Mouse (Mus musculus): ENCODE data around the gene Lonrf2. TPM values are rescaled to one million over a fixed set of nuclear protein-coding genes. Genes with fewer than 3 reads are reported as not detected.

Gene Lonrf2
- not detected in 2 replicates for polyA plus RNA-seq (2012; ENCODE audit: insufficient read depth, insufficient read length, missing spikeins)

DNA sequence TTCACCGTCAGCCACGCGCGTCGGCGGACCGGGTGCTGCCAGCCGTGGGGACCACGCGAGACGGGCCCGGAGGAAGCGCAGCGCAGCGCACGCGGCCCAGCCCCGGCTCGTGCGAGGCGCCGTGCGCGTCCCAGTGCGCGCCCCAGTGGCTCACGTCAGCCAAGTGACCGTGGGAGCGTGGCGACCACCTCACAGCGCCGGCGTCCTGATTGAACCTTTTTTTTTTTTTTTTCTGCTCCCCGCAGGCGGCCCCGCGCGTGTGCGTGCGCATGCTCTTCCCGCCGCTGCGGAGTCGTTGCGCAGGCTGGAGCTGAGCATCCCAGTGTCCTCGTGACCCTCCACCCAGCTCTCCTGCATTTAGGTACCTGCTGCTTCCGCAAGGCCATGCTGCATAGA lies at the start of gene Lonrf2:
Gene Lonrf2 (minus strand): TSS at position 235 of the 396 bp plus-strand sequence.
- Histone ChIP-seq H3K27ac (ENCODE audit: insufficient read depth, low read depth, low read length) (no peak within 1 kb of the TSS), H3K4me1 (ENCODE audit: control insufficient read depth, insufficient read depth, low read length) (no peaks in the 10 kb centered on the region), H3K4me3 (ENCODE audit: insufficient read depth, low read length) (peak within 1 kb of the TSS; percentile 24; the same call in 1 of the 2 replicates)
- TF ChIP-seq CTCF (IDR thresholded peaks at IDR 0.05; ENCODE audit: low read depth, low read length): no peak
- no peak for TF ChIP-seq POLR2A (IDR thresholded peaks at IDR 0.05; ENCODE audit: borderline replicate concordance, low read depth, low read length)

DNA sequence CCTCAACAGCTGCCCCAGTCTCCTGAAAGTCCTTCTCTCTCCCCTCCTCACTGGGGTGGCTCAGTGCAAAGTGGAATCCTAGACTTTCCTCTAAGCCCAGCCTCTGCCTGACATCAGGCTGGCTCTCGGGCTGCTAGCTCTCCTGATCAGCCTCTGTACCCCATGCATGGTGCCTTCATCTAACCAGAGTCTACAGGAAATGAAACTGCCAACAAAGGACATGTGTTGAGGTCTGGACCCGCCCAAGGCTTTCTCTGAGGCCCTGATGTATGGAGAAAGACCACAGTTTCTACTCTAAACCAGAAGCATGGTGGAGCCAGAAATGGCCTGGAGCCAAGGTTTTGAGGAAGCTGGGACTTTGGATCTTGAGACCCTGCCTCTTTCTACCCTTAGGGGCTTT lies 49.4 kb upstream of the Lonrf2 start:
- H3K4me3 ChIP-seq (ENCODE audit: insufficient read depth, low read length): no peak overlapping the region
- TF ChIP-seq CTCF (IDR thresholded peaks at IDR 0.05; ENCODE audit: low read depth, low read length): no peak
- TF ChIP-seq POLR2A (IDR thresholded peaks at IDR 0.05; ENCODE audit: borderline replicate concordance, low read depth, low read length): no peak
- peak overlapping the region; percentile 27; the same call in 1 of the 2 replicates for H3K27ac ChIP-seq (ENCODE audit: insufficient read depth, low read depth, low read length)
- H3K4me1 ChIP-seq (ENCODE audit: control insufficient read depth, insufficient read depth, low read length): peaks cover 14% of the 10 kb centered on the region

GRCm38 (mm10) chr1:38883766-38884165 lies 47.3 kb upstream of the Lonrf2 start:
- TF ChIP-seq POLR2A (IDR thresholded peaks at IDR 0.05; ENCODE audit: borderline replicate concordance, low read depth, low read length) (no peak), CTCF (IDR thresholded peaks at IDR 0.05; ENCODE audit: low read depth, low read length) (no peak)
- no peak overlapping the region for H3K27ac ChIP-seq (ENCODE audit: insufficient read depth, low read depth, low read length)
- H3K4me1 ChIP-seq (ENCODE audit: control insufficient read depth, insufficient read depth, low read length): peaks cover 10% of the 10 kb centered on the region
- H3K4me3 ChIP-seq (ENCODE audit: insufficient read depth, low read length): no peak overlapping the region

- TF ChIP-seq POLR2A (IDR thresholded peaks at IDR 0.05; ENCODE audit: borderline replicate concordance, low read depth, low read length): no peak
- TF ChIP-seq CTCF (IDR thresholded peaks at IDR 0.05; ENCODE audit: low read depth, low read length): no peak
- Histone ChIP-seq H3K4me1 (ENCODE audit: control insufficient read depth, insufficient read depth, low read length) (peaks cover 6% of the 10 kb centered on the region), H3K27ac (ENCODE audit: insufficient read depth, low read depth, low read length) (no peak overlapping the region), H3K4me3 (ENCODE audit: insufficient read depth, low read length) (no peak overlapping the region)
Observed at GRCm38 (mm10) chr1:38882746-38883145, 46.2 kb upstream of the Lonrf2 start.

DNA sequence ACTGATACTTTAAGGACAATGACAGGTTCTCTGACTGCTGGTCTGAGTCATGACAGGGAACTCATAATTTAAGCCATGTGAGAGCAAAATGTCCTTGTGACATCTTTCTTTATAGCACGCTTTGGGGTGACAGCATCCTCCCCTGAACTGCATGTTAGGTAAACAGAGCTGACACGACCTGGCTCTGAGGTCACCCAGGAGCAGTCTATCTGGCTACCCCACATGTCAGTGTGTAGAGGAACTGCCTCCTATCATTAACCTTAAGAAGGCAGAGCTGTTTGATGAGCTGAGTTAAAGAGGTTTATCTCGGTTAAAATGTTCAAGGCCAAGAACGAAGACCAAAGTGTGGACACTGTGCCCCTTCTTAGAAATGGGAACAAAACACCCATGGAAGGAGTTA lies 44.9 kb upstream of the Lonrf2 start:
- peaks cover 6% of the 10 kb centered on the region for H3K4me1 ChIP-seq (ENCODE audit: control insufficient read depth, insufficient read depth, low read length)
- no peak overlapping the region for H3K4me3 ChIP-seq (ENCODE audit: insufficient read depth, low read length)
- no peak for TF ChIP-seq POLR2A (IDR thresholded peaks at IDR 0.05; ENCODE audit: borderline replicate concordance, low read depth, low read length)
- no peak for TF ChIP-seq CTCF (IDR thresholded peaks at IDR 0.05; ENCODE audit: low read depth, low read length)
- H3K27ac ChIP-seq (ENCODE audit: insufficient read depth, low read depth, low read length): no peak overlapping the region

GRCm38 (mm10) chr1:38876671-38877382 lies 40.3 kb upstream of the Lonrf2 start:
- Histone ChIP-seq H3K27ac (ENCODE audit: insufficient read depth, low read depth, low read length) (no peak overlapping the region), H3K4me3 (ENCODE audit: insufficient read depth, low read length) (no peak overlapping the region), H3K4me1 (ENCODE audit: control insufficient read depth, insufficient read depth, low read length) (no peaks in the 10 kb centered on the region)
- TF ChIP-seq POLR2A (IDR thresholded peaks at IDR 0.05; ENCODE audit: borderline replicate concordance, low read depth, low read length) (no peak), CTCF (IDR thresholded peaks at IDR 0.05; ENCODE audit: low read depth, low read length) (no peak)

GRCm38 (mm10) chr1:38873911-38874310 lies 37.4 kb upstream of the Lonrf2 start:
- no peaks in the 10 kb centered on the region for H3K4me1 ChIP-seq (ENCODE audit: control insufficient read depth, insufficient read depth, low read length)
- H3K27ac ChIP-seq (ENCODE audit: insufficient read depth, low read depth, low read length): no peak overlapping the region
- H3K4me3 ChIP-seq (ENCODE audit: insufficient read depth, low read length): no peak overlapping the region
- TF ChIP-seq POLR2A (IDR thresholded peaks at IDR 0.05; ENCODE audit: borderline replicate concordance, low read depth, low read length) (no peak), CTCF (IDR thresholded peaks at IDR 0.05; ENCODE audit: low read depth, low read length) (no peak)

- Histone ChIP-seq H3K27ac (ENCODE audit: insufficient read depth, low read depth, low read length) (no peak overlapping the region), H3K4me1 (ENCODE audit: control insufficient read depth, insufficient read depth, low read length) (no peaks in the 10 kb centered on the region), H3K4me3 (ENCODE audit: insufficient read depth, low read length) (no peak overlapping the region)
- no peak for TF ChIP-seq POLR2A (IDR thresholded peaks at IDR 0.05; ENCODE audit: borderline replicate concordance, low read depth, low read length)
Observed at GRCm38 (mm10) chr1:38871834-38872233, 35.3 kb upstream of the Lonrf2 start.

DNA sequence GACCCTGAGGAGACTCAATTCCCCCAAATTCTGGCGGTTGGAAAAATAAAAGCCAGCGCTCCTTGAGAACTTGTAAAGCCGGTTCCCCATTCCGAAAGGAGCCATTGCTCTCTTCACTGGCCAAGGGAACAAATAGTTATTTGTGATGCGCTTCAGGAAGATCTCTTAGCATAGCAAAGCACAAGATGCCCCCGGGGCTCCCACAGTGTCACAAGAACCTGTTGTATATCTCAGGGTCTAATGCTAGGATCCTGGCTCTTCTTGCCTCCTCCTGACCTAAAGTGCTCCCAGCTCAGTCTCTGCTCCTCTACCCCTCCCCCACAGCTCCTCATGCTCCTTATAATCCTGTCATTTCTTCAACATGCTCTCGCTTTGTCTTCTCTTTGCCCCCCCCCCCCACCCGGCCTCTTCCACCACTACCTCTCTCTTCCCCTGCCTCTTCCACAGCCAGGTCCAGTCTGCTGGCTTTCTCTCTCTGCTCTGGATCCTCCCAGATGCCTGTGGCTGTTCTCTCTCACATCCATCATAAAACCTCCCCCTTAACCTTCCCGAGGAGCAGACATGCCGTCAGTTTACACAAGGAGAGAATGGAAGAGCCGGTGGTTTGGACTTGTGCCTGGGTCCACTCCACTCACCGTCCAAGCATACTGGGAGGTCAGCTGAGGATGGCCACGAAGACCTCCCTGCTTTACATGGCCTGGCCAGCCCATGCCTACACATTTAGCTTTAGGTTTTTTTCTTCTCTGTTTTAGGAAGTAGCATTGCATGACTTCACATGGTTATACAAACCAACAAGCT lies 33.1 kb upstream of the Lonrf2 start:
- no peaks in the 10 kb centered on the region for H3K4me1 ChIP-seq (ENCODE audit: control insufficient read depth, insufficient read depth, low read length)
- no peak for TF ChIP-seq CTCF (IDR thresholded peaks at IDR 0.05; ENCODE audit: low read depth, low read length)
- no peak for TF ChIP-seq POLR2A (IDR thresholded peaks at IDR 0.05; ENCODE audit: borderline replicate concordance, low read depth, low read length)

DNA sequence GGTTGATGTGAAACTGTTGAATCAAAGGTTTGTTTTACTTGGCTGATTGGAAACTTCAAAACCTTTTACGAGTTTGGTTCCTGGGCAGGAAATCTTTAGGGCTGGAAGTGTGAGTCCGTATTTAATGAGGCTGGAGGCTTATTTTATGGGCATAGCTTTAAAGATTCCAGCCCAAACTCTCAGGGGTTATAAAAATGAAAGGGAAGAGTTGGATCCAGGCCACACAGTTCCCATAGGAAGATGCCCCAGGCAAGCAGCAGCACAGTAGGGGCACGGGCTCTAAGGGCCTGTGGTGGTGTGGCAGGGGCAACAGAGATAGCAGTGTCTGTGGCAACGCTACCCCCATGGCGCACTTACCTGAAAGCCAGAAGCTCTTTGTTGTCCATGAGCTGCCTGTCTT lies 29.7 kb upstream of the Lonrf2 start:
- no peak for TF ChIP-seq POLR2A (IDR thresholded peaks at IDR 0.05; ENCODE audit: borderline replicate concordance, low read depth, low read length)
- no peak for TF ChIP-seq CTCF (IDR thresholded peaks at IDR 0.05; ENCODE audit: low read depth, low read length)
- H3K4me1 ChIP-seq (ENCODE audit: control insufficient read depth, insufficient read depth, low read length): no peaks in the 10 kb centered on the region
- no peak overlapping the region for H3K27ac ChIP-seq (ENCODE audit: insufficient read depth, low read depth, low read length)
- no peak overlapping the region for H3K4me3 ChIP-seq (ENCODE audit: insufficient read depth, low read length)

More for the DNA sequence above, 33.1 kb upstream of the Lonrf2 start:
- Histone ChIP-seq H3K27ac (ENCODE audit: insufficient read depth, low read depth, low read length) (no peak overlapping the region), H3K4me3 (ENCODE audit: insufficient read depth, low read length) (no peak overlapping the region)

Measured in bone marrow macrophage, adult 2 months (primary cell).